Mouse (Mus musculus): ENCODE results near the gene Cfap77. TPM values are rescaled to one million over a fixed set of nuclear protein-coding genes. Genes with fewer than 3 reads are reported as not detected.

The Cfap77 gene
- polyA plus RNA-seq, 1 experiment from 2014 or later = 0.38 TPM

Other genes with a start within 250 kb of the Cfap77 start
- 30.1 and 30.9 TPM in 2 replicates for gene Gtf3c4, start 214.7 kb downstream of the Cfap77 start, polyA plus RNA-seq (2014; fragmentation: Nextera tagmentation; extraction: Ambion mirVana)
- gene Ddx31, start 214.7 kb downstream of the Cfap77 start, polyA plus RNA-seq (2014; fragmentation: Nextera tagmentation; extraction: Ambion mirVana) = 18.6 and 20.0 TPM in 2 replicates
- gene Barhl1, start 138.4 kb downstream of the Cfap77 start, polyA plus RNA-seq (2014; fragmentation: Nextera tagmentation; extraction: Ambion mirVana) = 0.83 and 0.89 TPM in 2 replicates
- gene Ttf1, start 5.2 kb upstream of the Cfap77 start, polyA plus RNA-seq (2014; fragmentation: Nextera tagmentation; extraction: Ambion mirVana) = 10.7 and 10.8 TPM in 2 replicates
- gene Setx, start 69.1 kb upstream of the Cfap77 start, polyA plus RNA-seq (2014; fragmentation: Nextera tagmentation; extraction: Ambion mirVana) = 10.4 and 11.0 TPM in 2 replicates
- 0.74 and 0.83 TPM in 2 replicates for gene Ntng2, start 197.9 kb upstream of the Cfap77 start, polyA plus RNA-seq (2014; fragmentation: Nextera tagmentation; extraction: Ambion mirVana)